Mouse (Mus musculus) thymus, adult 2 months (tissue): Measurements from ENCODE around the gene Atp11b.

Source experiments
- CTCF ChIP-seq: fragments of 200-500 bp; IDR thresholded peaks from 2 replicates; pipeline ENCODE4 v1.5.1; 2012; ENCODE audit warnings: mild to moderate bottlenecking, control low read depth, low read length, moderate library complexity, borderline replicate concordance; ENCODE audit not compliant: control insufficient read depth, poor library complexity, insufficient read depth; ENCODE audit errors: extremely low read depth
- POLR2A ChIP-seq: fragments of 200-500 bp; IDR thresholded peaks from 2 replicates; pipeline ENCODE4 v1.6.1; 2012; ENCODE audit warnings: mild to moderate bottlenecking, low read length, control low read depth, moderate library complexity; ENCODE audit not compliant: control insufficient read depth, poor library complexity, insufficient read depth; ENCODE audit errors: extremely low read depth

GRCm38 (mm10) chr3:35893156-35893555 is 139.2 kb downstream of the Atp11b start:
- TF ChIP-seq POLR2A (no peak), CTCF (no peak)
